Mouse (Mus musculus) ovary, adult 10 weeks (tissue): ENCODE measurements around the gene Klk1b9. TPM values are rescaled to one million over a fixed set of nuclear protein-coding genes. Genes with fewer than 3 reads are reported as not detected.

Experiments
- polyA plus RNA-seq: library from polyadenylated mRNA; stranded (reverse); fragments of 350-450 nt; fragmentation: Illumina TruSeq; extraction: RNeasy Lipid Tissue Mini Kit (QIAGEN cat#74804); gene quantifications from one replicate; pipeline ENCODE4 v1.2.3, GENCODE M21; 2014

Klk1b9 gene
- polyA plus RNA-seq, result not detected

GRCm38 (mm10) chr7:43975761-43976160, at the start of gene Klk1b9:
Gene Klk1b9 (plus strand): TSS chr7:43976061.

GRCm38 (mm10) chr7:43933440-43933839, 42.4 kb upstream of the Klk1b9 start, which contains the start of gene Klk15:
Gene Klk15 (plus strand): TSS chr7:43933740.

GRCm38 (mm10) chr7:43950364-43950763, 25.5 kb upstream of the Klk1b9 start, which contains the start of gene Klk1b8:
Gene Klk1b8 (plus strand): TSS chr7:43950664.

GRCm38 (mm10) chr7:43966451-43966850, 9.4 kb upstream of the Klk1b9 start, which contains the start of gene Klk1b1:
Gene Klk1b1 (plus strand): TSS chr7:43966751.

GRCm38 (mm10) chr7:43995577-43995976, 19.7 kb downstream of the Klk1b9 start, which contains the start of gene Klk1b11:
Gene Klk1b11 (plus strand): TSS chr7:43995877.

GRCm38 (mm10) chr7:44011868-44012267, 36.0 kb downstream of the Klk1b9 start, which contains the start of gene Klk1b26:
Gene Klk1b26 (plus strand): TSS chr7:44012168.

Other genes with a start within 250 kb of the Klk1b9 start
- not detected for gene Klk12, start 207.2 kb upstream of the Klk1b9 start, polyA plus RNA-seq
- gene Klk11, start 201.5 kb upstream of the Klk1b9 start, polyA plus RNA-seq, result 0.48 TPM
- not detected for gene Klk10, start 195.0 kb upstream of the Klk1b9 start, polyA plus RNA-seq
- not detected for gene Klk9, start 184.2 kb upstream of the Klk1b9 start, polyA plus RNA-seq
- not detected for gene Klk8, start 178.5 kb upstream of the Klk1b9 start, polyA plus RNA-seq
- not detected for gene Klk7, start 164.8 kb upstream of the Klk1b9 start, polyA plus RNA-seq
- gene Klk6, start 151.6 kb upstream of the Klk1b9 start, polyA plus RNA-seq, result not detected
- not detected for gene Klk5, start 134.1 kb upstream of the Klk1b9 start, polyA plus RNA-seq
- not detected for gene Klk4, start 94.9 kb upstream of the Klk1b9 start, polyA plus RNA-seq
- not detected for gene Klk15, start 42.3 kb upstream of the Klk1b9 start, polyA plus RNA-seq
- gene Klk1b8, start 25.4 kb upstream of the Klk1b9 start, polyA plus RNA-seq, result not detected
- not detected for gene Klk1b1, start 9.3 kb upstream of the Klk1b9 start, polyA plus RNA-seq
- gene Klk1b11, start 19.8 kb downstream of the Klk1b9 start, polyA plus RNA-seq, result not detected
- gene Klk1b26, start 36.1 kb downstream of the Klk1b9 start, polyA plus RNA-seq, result not detected
- not detected for gene Klk1b27, start 76.2 kb downstream of the Klk1b9 start, polyA plus RNA-seq
- 0.60 TPM for gene Klk1b21, start 126.3 kb downstream of the Klk1b9 start, polyA plus RNA-seq
- not detected for gene Klk1b22, start 136.6 kb downstream of the Klk1b9 start, polyA plus RNA-seq
- gene Klk1b16, start 160.7 kb downstream of the Klk1b9 start, polyA plus RNA-seq, result not detected
- not detected for gene Klk1b24, start 212.2 kb downstream of the Klk1b9 start, polyA plus RNA-seq
- gene Klk1b3, start 222.1 kb downstream of the Klk1b9 start, polyA plus RNA-seq, result not detected
- not detected for gene Klk1b4, start 231.4 kb downstream of the Klk1b9 start, polyA plus RNA-seq
- not detected for gene Klk1b5, start 239.9 kb downstream of the Klk1b9 start, polyA plus RNA-seq
- 1.2 TPM for gene Klk1, start 249.3 kb downstream of the Klk1b9 start, polyA plus RNA-seq